Mouse (Mus musculus) T-helper 17 cell (primary cell): ENCODE data around the gene Was.
"Not testable (repeated sequence)": the region's sequence is repeated elsewhere in the genome, so short reads cannot be mapped to it uniquely, and the experiment has no call there.

ENCODE experiments used
- in situ Hi-C, 2 experiments: fragments of 300-600 bp; cut with MboI, MseI; formaldehyde crosslinking; loops; 1 replicate in 1 of 2; 2 replicates in 1 of 2; pipeline ENCODE4 v1.15.1; 2025; ENCODE audit warnings: high pct_unique_total_duplicates in 2 of 2

Gene Was

DNA sequence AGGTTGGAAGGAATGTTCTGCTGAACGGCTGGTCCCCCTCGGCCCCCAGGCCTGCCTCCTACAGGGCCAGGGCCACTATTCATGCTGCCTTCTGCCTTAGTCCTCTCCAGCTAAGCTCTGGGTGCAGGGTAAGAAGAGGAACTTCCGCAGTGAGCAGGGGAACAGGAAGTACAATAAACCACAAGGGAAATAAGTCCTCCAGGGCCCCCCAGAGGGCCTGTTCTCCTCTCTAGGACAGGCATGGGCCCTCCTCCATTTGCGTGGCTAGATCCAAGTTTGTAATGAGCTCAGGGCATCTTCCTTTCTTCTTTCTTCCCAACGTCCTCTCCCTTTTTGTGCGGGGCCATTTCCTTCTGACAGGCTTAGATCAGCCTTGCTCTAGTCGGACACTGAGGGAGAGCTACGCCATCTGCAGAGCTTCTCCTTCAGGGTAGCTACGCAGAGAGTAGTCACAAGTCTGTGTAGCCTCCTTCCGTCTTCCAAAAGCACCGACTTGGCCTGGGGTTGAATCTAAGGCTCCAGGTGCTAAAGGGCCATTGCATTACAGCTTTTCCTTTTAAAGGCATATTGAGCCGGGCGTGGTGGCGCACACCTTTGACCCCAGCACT, at the start of gene Was:
TSS of gene Was (minus strand) at position 153 of the 608 bp plus-strand sequence.
- in situ Hi-C loops = no loop called here

DNA sequence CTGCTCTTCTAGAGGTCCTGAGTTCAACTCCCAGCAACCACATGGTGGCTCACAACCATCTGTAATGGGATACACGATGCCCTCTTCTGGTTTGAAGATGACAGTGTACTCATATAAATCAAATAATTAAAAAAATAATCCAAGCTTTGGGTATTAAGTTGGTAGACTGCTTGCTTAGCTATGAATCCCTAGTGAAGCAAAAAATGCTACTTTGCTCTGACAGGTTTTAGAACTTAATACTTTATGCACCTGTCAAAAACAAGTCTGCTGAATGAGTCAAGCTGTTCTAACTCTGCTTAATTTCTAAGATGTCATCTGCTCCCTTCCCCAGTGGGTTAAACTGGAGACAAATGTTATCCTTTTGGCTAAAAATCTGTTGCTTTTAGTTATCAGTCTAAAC, 49.2 kb upstream of the Was start:
- in situ Hi-C loops = no loop called here

DNA sequence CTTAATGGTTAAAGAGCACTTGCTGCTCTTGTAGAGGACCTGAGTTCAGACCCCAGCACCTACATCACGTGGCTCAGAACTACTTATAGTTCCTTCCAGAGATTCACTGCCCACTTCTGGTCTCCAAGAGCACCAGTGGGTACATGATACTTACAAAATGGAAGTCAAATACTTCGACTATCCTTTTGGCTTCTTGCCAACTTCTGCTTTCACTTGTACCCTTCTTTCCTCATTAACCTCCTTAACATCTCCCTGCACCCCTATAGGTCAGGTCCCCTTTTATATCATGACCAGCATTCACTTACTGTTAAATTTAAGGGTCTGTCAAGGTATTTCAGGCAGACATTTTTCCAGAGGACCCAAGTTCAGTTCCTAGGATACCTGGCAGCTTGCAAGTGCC, 45.6 kb upstream of the Was start:
- in situ Hi-C loops = no loop called here

DNA sequence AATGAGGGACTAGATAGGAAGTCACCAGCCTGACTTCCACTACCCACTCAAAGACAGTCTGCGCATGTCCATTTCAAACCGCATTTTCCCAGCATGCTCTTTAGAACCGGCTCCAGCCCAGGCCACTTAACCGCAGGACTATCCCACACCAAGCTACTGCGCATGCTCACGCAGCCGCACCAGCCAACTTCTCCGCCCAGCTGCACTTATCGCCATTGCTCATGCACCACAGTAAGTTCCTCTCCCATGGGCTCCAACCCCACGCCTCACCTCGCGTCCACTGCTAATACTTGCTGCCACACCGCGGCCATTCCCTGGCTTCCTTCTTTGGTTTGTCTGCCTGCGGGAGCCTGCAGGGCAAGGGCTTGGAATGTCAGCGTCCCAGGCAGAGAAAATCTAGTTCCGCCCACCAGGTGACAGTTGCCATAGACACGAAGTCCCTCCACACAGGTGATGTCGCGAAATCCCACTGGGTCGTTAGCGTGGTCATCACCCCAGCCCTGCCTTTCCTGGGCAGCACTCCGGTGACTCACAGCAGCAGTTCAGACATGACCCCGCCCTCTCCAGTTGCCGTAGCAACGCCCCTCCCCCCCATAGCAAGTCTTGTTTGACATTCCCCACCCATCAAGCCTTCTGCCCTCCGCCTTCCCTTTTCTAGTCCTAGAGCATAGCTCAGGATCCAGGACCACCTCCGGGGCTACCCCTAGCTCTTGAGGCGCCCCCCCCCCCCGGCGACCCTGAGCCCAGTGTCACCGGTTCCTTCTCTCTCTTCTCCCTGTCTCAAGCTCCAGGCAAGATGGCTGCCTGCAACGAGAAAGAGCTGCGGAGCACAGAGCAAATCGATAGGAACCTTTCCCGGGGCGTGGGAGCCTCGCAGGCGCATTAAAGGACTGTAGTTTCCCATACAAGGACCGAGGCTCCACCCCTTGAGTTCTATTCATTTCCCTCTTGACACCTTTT, 42.0 kb upstream of the Was start, which contains the start of gene Wdr13:
TSS of gene Wdr13 (minus strand) at position 876 of the 960 bp plus-strand sequence.
- in situ Hi-C loops = no loop called here

DNA sequence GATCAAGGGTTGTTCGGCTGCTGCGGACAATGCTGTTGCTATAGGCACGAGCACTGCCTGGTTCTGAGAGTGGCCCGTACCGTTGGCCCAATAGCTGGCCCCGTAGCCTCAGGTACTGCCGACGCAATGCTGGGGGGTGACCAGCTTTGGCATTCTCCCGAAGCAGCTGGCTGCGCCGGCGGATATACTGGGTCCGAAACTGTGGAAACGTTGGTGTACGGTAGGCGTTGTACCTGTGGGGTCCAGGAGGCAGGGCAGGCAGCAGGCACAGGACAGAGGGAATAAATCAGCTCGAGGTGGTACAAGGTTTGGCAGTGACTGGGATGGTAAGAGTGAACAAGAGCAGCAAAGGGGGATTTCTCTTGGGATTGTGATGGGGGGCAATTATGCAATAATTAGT, 41.1 kb upstream of the Was start:
- in situ Hi-C loops = no loop called here

DNA sequence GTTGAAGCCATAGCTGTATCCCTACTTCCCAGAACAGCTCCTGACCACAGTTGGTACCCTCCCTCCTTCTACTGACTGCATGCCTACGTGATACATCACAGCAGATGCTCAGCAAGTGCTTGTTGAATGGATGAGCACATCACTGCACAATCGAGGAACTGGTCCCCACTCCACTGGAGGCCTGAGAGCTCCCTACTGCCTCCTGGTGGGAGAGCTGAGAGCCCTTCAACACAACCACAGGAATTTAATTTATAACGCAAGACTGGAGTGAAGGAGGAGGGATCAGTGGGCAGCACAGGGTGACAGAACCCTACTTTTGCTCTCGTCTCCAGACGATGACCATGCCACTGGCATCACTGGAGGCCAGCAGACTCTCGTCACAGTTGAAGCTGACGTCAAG, 34.9 kb upstream of the Was start:
- in situ Hi-C loops = no loop called here

DNA sequence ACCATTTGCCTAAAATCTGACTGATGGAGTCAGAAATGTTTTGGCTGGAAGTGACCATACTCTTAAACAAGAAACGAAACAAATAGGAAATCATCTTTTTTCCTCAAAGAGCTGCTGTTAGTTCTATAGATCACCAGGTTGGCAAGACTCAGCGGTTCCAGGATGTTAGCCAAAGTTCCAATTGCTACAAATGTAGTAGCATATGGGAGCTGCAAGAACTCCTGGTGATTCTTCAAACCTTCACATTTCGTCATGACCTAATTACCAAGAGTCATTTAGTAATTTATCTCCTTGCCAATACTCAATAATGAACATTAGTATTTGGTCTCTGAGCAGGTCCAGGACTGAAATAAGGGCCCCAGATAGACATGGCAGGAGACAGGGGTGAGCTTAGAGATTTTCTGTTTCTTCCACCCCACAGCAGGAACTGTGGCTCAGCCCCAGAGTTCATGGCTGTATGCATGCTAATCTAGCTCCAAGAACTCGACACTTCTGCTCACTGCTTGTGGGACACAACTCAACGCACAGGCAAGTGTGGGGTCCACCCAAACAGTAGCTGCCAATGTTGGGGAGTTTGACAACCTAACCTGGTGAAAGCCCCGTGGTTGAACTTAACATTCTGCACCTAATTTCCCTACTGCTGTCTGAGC, 33.6 kb upstream of the Was start:
- in situ Hi-C loops = no loop called here

DNA sequence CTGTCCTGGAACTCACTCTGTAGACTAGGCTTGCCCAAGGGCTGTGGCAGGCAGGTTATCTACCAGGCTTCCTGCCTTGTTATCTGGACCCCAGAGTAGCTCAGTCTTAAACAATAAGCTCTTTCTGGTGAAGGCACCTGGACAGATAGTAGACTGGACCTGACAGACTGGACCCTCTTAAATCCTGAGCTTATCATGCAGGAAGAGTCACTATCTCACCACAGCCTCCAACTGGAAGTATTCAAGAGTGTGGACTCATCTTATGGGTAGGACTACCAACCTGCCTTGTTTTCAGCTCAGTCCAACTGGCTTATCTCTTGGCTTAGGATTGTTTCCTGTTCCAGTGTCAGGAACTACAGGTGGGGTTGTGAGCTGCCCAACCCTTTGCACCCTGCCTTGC, 27.0 kb upstream of the Was start:
- in situ Hi-C loops = no loop called here

DNA sequence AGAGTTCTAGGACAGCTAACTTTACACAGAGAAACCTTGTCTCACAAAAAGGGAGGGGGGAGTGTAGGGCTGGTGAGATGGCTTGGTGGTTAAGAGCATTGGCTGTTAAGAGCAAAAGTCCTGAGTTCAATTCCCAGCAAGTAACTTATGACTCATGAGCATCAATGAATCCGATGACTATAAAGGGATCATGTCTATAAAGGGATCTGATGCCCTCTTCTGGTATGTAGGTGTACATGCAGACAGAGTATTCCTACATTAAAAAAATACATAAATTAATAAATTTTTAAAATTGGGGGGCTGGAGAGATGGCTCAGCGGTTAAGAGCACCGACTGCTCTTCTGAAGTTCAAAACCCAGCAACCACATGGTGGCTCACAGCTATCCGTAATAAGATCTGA, 25.0 kb upstream of the Was start:
- in situ Hi-C loops = no loop called here

DNA sequence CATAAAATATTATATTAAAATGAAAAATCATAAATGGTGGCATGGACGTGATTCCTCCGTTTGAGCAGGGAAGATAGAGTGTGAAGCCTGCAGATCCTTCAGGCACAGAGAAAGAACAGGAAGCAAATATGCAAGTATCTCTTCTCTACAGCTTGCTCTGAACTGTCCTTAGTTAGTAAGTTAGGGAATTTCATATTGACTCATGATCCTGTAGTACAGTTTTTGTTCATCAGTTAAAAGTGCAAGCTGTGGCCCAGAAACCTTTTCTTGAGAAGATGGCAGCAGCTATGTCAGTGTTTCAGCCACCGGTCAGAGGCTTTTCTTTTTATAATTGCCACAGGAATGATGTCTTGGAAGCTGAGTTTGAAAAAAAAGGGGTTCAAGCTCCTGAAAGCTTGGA, 14.7 kb upstream of the Was start:
- in situ Hi-C loops = no loop called here

DNA sequence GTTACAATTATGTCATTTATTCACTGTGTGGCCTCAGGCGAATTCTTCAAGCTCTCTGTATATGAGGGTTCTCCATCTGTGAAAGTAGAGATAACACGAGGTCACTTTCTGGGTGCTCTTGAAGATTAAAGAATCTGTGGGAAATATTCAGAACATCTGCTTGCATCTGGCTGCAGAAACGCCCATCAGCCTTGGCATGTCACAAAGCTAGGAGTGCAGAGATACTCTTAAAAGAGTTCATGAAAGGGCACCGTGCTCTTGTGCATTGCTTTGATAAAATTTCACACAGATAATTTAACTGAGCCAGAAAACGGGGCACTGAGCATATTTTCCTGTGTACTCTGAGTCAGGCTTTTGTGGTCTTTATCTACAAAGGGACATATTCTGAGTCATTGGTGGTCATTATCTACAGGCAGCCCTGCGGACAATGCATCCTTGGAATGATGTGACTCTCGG, 11.9 kb upstream of the Was start:
- in situ Hi-C loops = no loop called here

DNA sequence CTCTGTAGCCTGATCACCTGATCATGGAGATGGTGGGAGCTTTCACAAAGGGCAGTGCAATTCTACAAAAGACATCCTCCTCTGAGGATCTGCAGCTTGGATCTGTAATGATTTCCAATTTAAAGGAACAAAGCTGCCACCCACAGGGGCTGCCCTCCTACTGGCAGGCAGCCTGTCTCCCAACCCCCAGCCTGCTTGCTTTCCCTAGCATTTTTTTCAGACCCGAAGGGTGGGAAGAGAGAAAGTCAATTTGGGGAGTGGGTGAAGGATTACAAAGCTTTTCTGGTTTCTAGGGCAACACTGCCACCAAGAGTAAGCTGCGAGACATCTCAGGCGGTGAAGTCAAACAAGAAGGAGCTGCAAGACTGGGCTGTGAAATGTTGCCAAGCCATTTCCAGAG, 10.7 kb upstream of the Was start:
- in situ Hi-C loops = no loop called here

DNA sequence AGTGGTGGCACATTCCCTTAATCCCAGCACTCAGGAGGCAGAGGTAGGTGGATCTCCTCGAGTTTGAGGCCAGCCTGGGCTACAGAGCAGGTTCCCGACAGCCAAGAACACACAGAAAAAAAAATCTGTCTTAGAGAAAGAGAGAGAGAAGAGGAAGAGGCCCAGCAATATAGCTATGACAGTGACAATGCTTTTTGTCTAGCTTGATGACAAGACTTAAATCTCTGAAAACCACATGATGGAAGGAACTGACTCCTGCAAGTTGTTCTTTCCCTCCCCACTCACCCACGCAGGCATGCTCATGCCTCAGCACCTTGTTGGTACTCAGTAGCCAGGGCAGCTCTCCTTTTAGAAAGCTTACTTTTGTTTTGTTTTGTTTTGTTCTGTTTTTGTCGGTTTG, 9.1 kb upstream of the Was start:
- in situ Hi-C loops = loop anchor here in 1 of 2 experiments (5.0 kb wide), 1 partner anchor 387 kb away; the partner anchor contains the start of gene Wdr45

DNA sequence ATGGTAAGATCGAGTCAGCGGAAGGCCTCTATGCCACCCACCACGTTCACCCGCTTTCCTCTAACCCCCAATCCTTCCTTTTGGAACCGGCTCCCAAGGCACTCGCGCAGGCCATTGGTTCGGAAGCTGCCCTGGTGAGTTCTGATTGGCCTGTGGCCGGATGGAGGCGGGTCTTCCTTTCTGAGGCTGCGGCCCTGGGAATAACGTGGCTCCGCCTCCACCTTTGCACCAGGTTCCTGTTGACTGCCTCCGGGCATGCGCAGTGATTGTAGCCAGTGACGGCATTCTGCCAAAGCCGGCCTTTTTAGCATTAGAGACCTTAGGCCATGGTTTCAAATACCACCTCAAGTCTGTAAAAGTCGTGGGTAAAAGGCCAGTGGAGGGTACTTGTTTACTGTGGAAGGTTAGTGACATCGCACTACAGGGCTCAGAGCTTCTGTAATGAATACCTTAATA, 6.5 kb upstream of the Was start:
- in situ Hi-C loops = loop anchor here in 1 of 2 experiments (5.0 kb wide), 1 partner anchor 385 kb away; the partner anchor contains the start of gene Wdr45

DNA sequence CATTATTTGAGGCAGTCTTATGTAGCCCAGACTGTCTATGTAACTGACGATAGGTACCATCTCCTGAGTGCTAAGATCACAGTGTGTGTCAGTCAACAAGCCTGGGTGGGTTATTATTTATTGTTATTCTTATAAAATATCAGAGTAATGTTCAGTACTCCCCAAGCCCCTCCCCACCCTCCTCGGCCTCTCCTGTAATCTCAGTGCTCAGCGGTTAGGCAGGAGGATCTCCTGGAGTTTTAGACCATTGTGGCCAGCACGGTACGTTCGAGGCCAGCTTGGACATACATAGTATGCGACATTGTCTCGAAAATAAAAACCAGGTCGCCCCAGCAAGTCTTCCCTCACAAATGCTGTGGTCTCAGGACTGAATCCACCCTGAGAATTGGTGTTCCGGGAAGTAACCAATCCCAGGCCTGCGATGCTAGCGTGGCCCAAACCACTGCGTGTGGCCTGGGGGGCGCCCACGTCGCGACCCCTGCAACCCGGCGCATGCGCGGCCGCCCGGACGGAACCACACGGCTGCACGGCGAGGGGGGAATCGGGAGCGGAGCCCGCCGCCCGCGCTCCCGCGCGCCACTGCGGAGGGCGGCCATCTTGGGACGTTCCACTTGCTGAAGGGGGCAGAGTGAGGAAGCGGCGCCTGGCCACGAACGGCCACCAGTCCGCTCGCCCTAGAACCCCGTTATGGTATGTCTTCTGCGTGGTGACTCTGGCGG, 5.9 kb upstream of the Was start:
- in situ Hi-C loops = loop anchor here in 1 of 2 experiments (5.0 kb wide), 1 partner anchor 384 kb away; the partner anchor contains the start of gene Wdr45

DNA sequence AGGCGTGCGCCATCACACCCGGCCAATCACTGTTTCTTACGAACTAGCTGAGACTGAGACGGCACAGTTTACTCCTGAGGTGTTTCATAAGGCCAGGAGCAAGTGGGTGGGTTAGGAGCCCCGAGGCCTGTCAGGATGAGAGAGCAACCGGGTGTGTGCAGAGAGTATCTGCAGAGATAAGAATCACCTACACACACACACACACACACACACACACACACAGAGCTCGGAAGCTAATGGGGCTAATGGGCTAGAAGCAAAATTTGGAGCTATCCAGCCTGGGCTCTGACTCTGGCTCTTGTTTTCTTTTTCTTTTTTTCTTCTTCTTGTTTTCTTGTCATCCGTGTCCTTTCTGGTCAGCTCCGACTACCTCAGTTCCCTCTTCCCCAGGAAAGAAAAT, 5.2 kb upstream of the Was start:
- in situ Hi-C loops = loop anchor here in 1 of 2 experiments (5.0 kb wide), 1 partner anchor 383 kb away; the partner anchor contains the start of gene Wdr45

DNA sequence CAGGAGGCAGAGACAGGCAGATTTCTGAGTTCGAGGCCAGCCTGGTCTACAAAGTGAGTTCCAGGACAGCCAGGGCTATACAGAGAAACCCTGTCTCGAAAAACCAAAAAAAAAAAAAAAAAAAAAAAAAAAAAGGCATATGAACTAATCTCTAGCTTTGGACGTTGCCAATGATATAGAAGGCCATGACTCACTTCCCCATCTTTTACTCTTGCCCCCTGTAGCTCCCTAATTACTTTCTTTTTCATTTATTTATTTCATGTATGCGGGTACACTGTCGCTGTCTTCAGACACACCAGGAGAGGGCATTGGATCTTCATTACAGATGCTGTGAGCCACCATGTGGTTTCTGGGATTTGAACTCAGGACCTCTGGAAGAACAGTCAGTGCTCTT, 653 bp upstream of the Was start:
- in situ Hi-C loops = not testable (repeated sequence)

DNA sequence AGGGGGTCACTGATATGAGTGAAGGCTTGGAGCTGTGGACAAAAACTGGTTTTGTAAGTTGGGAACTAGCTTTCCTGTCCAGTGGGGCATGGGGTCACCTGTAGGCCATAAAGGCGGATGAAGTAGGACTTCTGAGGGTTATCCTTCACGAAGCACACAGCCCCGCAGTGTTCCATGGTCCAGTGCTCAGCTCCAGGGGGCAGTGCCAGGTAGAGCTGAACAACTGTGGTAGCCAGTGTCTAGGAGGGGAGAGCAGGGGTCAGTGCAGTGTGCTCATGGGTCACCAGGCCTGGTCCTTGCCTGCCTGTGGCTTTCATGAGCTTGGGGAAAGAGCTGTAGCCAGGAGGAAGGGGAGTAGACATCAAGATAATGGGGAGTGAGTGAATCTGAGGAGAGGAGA, 552 bp downstream of the Was start:
- in situ Hi-C loops = no loop called here

DNA sequence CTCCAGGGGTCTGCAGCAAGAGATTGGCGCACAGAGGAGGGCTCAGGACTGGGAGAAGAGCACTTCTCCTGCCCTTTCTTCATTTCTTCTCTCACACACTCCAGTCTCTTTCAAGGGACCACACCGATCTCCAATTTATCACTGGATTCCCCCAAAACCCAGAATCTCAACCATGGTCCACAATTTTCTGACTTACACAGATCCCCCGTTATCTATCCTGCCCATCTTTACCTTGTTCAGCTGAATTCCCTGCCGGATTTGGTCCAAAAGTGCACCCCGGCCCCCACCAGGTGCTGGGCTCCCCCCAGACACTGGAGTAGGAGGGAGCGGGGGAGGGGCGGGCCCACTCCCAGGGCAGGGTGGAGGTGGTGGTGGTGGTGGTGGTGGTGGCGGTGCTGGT, 4.7 kb downstream of the Was start:
- in situ Hi-C loops = no loop called here

DNA sequence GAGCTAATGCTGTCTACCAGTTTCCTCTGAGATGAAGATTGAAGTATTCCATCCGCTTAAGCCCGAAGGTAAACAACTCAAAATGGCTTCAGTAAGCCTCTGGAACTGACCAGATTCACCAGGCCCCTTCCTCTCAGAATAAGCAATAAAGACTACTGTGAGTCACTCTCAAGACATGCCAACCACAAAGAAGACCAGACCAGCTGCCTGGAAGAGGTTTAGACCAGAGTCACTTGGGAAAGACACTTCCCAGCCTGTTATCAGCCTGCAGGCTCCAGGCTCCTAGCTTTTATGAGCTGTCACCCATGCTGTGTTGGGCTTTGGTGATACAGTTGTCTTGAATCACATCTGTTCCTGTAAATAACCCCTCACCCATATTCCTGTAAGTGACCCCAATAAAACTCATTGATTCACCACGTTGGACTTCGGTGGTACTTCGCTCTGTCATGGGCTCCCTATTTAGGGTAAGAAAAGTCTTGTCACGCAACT, 5.5 kb downstream of the Was start:
- in situ Hi-C loops = no loop called here

DNA sequence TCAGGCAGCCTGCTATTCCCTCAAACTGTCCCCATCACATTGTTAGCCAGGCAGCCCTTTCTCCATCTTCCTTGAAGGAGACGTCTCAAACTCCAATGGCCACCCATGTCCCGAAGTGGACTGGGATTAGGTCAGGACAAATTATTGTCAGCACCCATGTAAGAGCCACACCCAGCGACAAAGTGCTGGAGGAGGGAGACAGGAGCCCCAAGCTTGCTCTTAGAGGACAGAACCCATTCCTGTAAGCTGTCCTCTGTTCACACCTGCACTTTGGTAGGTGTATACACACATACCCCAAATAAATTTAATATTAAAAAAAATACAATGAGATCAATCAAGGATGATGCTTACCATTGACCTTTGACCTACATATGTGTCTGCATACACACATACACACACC, 15.2 kb downstream of the Was start:
- in situ Hi-C loops = no loop called here
